Mouse (Mus musculus) lung, adult 18-20 months (tissue): ENCODE results near the gene Taf3.

Source experiments
- DNase-seq, 2 experiments: peaks; one replicate each; pipeline ENCODE4 v3.0.0; 2022; ENCODE audit warnings: mixed read lengths in 2 of 2

Taf3 gene

DNA sequence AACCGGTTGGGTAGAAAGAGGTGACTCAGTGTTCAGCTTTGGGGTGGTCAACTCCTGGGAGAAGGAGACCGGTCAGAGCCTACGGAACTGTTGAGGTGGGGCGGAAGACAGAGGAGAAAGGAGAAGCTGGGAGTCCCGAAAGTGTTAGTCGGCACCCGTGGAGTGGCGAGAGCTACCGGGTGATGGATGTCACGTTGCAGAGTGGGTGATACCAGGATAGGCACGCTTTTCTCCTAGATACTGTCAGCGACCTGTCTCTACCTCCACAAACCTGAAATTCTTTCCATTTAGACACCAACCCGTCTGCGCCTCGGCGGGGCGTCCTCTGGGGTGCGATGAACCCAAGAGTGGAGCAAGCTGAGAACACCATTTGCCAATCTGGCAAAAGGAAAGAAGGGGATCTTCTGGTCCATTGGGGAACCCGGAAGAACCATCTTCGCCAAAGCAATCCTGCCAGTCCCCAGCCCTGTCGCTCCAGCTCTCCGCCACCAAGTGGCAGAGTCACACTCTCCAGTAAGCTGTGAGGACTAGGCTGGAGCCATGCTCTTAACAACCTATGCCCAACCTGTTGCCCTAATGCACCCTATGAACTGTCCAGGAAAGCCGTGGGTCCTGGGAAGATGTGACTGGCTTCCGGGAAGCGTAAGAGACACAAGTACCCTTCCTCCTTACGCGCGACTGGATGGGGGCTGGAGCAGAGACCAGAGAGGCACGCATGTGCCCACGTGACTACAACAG, 159.3 kb downstream of the Taf3 start, which contains the start of gene 9230102O04Rik:
Gene 9230102O04Rik (minus strand): TSS at position 628 of the 738 bp plus-strand sequence.
- no peak for DNase-seq

DNA sequence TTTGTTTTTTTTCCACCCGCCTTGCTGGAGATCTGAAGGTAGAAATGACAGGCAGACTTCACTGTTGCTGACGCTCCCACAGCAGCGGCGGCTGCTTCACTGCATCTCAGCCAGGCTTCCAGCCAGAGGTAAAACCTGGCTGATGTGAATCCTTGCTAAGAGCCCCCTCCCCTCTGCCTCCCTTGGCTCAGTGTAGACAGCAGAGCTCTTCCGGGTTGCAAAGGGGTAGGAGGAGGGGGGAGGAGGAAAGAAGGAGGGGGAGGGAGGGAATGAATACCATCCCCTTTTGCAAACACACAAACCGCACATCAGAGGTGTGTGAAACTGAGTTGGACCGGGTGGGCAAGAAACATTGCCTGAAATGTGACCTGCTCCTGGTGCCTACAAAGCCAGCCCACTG, 160.8 kb downstream of the Taf3 start:
- no peak for DNase-seq

DNA sequence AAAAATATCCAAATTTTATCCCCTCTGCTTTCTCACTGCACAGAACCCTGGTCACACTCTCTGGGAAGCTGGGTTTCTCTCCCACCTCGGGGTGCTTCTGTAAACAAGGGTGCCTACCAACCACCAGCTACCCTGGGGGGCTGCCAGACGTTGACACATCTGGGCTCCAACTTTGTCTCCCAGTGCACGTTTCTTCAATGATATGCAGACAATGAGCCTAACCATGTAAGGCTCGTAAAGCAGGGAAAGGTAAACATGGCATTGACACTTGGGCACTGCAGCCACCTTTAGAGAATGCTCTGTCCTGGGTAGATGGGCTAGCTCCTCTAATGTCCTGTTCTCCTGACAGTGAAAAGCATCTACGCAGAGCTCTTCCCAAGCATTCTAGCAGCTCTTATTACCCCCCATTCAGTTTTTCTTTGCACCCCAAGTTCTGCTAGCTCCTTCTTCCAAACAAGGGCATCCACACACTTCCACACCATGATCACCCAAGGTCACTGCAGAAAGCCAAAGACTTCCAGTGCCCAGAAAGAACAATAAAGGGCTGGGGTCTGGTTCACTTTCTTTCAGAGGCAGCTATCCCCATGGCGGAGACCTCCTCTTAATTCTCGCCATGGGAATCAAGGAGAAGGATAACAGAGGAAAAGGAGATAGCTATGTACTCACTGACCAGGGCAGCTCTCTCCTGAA, 161.3 kb downstream of the Taf3 start:
- DNase-seq, result no peak

DNA sequence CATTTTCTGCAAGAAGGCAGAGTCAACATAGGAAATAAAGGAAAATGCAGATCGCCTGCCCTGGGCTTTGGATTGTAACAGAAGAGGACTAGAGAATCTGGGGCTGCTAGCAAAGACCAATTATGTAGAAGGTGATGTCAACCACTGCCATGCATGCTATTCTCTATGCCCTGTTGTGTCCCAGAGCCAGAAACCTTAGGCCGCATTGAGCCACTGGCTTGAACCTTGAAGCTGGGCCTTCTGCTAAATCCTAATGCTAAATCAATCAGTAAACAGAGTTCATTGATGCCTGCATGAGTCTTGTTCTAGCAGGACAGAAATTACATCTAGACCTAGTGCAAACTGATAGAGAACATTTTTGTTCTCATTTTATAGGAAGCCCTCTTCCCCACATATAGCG, 162.4 kb downstream of the Taf3 start:
- no peak for DNase-seq

DNA sequence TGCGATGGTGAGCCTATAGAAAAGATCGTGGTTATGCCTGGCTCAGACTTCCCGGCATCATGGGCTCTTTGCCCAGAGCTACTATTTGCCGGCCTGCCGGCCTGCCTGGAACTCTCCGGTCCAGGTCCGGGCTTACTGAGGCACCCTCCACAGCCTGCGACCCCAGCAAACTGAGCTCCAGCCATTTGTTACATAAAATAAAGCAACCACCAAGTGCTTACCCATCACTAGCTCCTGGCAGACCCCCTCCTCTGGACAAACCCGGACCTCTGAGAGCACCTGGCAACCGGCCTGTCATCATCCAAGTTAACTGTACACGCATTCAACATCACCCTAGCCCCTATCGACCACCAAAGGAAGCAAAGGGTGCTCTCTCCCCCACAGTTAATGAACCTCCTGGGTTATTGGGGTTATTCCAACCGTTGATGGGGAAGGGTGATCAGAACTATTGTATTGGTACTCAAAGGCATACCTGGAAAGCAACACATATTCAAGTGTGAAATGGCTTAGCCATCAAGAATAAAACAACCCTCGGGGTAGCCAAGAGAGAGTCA, 163.1 kb downstream of the Taf3 start:
- no peak for DNase-seq

DNA sequence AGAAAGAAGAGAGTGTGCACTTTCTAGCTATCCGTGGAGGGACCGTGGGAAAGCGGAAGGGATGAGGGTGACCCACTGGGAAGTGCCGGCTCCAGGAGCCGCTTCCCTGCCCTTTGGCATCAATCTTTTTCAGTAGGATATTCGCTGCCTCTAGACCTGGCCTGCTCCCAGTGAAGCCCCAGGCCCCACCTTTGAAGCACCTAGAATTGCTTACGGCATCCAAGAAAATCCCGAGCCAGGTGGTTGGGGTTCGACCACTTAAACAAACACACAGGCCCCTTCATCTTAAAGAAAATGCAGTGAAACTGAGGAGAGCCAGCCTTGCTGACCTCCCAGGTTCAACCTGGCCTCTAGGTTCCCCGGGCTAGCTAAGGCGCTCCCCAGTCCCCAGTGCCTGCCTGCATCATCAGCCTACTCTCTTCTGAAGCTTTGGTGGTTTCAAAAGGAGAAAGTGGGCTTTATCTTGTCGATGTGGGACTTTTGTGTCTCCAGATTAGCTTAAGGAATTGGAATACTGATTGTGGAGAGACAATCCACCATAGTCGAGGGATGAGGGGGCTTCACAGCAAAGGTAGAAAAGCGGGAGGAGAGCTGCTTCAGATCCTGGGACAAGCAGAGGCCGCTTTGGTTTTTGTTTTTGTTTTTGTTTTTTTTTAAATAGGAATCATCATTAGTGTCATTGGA, 163.7 kb downstream of the Taf3 start:
- DNase-seq, result no peak

DNA sequence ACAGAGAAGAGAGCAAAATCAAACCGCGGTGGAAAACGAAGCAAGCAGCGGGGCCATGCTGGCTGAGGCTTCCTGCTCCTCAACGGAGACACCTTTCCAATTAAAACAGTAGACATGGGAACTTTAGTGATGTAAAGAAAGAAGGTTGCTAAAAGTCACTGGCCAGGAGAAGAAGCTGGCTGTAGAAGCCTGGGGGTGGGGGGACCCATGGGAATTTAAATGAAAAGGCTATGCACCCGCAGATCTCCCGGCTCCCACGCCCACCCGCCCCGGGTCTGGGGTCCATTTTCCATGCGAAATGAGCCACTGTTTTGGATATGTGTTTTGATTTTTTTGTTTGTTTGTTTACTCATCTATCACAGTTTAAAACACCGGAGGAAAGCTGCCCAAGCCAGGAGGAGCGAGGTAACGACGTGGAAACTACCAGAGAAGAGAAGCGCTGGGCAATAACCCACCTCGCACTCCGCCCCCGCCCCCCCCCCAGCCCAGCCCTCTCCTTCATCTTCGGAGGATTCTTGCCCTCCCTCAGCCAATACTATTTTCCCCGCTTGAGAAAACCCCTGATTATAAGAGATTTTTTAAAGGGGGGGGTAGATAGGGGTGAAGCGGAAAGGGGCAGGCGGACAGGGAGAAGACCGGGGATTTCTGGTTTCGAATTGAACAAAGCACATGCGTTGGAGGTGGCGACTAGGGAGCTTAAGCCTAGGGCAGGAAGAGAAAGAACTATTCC, 164.4 kb downstream of the Taf3 start:
- DNase-seq, result no peak

DNA sequence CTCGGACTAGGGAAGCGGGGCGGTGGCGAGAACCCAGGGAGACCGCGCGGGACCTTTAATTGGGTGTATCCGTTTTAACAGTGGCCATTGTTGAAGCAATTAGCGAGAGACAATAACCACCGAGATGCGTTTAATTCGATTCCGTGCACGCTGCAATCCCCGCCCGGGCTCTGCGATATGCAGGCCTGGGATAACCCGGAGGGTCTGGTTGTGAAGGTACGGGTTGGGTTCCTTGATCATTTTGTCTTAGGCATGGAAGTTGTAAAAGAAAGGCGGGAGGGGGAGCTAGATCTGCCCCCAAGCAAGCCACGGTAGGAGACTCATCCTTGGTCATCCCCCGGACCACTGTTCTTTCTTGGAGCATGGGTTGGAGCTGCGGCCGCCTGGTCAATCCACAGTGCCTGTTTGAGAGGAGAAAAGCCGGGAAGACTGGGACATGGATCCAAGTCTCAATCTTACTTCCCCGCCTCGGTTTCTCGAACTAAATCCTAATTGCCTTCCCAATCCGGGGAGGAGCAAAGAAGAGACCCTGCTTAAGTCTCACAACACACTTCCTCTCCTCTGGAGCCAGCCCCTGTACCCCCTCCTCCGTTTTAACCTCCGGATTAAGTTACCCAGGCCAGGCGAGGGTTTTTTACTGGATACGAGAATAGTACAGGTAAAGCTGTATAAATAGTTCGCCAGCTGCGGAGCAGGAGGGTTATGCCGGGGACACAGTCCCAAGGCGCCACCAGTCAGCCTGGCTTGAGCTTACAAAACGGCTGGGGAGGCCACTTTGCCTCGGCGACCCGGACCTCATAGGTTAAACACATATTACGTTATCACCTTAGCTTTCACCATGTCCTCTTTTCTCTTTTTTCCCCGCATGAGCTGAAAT, 165.2 kb downstream of the Taf3 start:
- no peak for DNase-seq

DNA sequence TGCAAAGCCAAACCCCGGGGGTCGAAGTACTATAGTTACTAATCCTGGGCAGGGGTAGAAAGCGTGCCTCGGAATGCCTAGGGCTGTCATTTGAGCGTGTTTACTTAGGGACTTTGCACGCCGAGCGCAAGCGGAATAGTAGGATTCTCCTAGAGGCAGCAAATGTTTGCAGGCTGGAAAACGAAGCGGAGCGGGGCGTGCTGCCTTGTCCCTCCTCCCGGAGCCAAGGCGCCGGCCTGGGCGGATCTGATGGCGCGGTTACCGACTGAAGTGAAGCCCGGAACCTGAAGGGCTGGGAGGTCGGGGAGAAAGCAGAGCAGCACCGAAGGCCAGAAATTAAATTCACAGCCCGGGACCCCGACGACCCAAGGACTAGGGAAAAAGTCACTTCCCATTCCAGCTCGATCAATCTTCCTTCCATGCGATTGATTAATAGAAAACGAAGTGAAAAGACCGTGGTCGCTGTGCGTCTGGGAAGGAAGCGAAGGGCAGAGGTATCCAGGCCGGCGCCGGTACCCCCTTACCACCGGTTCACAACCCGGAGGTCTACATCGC, 165.9 kb downstream of the Taf3 start:
- no peak for DNase-seq

DNA sequence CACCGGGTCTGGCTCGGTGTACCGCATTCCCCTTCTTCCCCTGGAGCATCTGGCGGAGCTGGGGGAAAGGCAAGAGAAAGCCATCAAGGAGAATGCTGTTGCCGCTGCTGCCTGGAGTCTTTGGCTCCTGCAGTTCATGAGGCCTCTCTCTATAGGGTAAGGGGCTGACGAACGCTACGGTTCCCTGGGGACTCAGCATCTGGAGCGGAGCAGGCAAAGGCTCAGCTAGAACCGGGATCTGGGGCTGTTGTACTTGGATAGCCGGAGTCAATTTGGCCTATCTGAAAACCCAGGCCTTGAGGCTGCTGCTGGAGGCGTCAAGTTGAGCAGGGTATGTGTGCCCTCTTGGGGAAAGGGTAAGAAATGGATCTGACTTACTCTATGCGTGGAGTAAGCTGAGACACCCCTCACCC, 166.8 kb downstream of the Taf3 start:
- DNase-seq, result no peak

DNA sequence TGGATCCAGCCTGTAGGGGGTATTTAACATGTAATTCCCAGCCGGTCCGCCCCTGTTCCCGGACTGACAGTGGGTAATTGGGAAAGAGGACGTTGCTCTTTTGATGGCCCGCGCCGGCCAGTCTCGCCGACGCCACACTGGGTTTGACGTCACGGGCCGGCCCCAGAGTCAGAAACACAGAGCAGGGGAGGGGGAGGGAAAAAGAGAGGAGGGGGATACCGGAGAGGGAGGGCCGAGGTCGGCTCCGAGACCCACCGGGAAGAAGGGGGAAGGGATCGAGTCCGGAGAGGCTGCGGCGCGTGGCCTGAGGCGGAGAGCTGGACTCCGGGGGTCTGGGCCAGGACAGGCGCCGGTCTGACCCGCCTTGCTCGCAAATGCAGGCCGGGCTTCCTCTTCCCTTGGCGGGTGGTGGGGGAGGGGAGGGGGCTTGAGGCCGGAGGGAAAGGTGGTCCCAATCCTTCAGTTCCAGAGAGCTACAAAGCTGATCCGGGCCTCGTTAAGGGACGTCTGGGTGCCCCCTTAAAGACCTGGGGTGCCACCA, 167.3 kb downstream of the Taf3 start, which contains the start of gene 4930412O13Rik:
Gene 4930412O13Rik (plus strand): TSS at position 202 of the 541 bp plus-strand sequence.
- DNase-seq, result no peak

DNA sequence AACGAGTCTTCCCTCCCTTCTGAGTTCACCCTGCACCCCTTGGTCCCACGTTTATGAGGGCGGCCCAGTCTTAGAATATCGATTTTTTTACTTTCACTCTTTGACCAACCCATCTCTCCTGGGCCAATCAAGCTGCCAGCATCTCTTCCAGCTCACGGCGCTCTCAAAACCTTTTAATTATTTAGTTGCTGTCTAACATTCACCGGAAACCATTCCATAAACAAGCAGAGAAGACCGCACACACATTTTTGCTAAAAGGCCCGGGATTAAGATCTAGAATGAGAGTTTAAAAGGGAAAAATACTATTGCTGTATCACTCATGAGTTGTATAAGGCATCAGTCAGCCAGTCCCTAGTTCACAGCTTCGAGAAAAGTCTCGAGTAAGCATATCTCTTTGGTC, 168.1 kb downstream of the Taf3 start:
- no peak for DNase-seq

DNA sequence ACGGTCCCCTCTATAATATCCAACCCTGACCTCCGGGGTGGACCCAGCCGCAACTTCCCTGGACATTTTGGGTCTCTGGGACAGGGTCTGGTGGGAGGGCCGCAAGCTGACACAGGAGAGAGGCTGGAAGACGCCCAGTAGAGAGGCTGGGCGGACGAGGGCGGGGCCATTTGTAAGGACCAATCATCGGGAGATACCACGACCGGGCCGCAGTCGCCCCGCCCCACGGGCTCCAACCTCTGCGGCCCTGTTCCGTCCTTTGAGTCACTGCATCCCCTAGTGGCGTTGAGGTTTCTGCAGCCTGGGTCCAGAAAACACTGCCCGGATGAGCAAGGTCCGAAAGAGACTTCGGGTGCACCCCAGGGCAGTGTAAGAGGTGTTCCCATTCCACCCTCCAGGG, 168.9 kb downstream of the Taf3 start:
- DNase-seq, result peak; percentile 92 to 93

DNA sequence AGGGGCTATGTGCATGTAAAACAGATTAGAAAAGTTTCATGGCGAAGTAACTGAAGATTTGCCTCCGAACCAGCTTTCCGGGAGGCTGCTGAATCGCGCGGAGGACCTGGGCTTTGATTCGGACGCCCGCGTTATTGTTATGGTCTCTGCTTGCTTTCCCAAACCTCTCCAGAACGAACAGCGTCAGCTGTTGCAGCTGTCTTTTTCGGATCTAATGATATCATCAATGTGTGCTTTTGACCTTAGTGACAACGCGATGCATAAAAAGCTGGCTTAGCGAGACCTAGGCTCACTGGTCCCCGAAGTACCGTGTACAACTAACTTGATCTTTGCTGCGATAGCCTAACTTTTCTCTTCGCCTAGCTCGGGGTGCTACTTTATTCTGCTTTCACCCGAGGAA, 169.3 kb downstream of the Taf3 start:
- DNase-seq, result no peak

DNA sequence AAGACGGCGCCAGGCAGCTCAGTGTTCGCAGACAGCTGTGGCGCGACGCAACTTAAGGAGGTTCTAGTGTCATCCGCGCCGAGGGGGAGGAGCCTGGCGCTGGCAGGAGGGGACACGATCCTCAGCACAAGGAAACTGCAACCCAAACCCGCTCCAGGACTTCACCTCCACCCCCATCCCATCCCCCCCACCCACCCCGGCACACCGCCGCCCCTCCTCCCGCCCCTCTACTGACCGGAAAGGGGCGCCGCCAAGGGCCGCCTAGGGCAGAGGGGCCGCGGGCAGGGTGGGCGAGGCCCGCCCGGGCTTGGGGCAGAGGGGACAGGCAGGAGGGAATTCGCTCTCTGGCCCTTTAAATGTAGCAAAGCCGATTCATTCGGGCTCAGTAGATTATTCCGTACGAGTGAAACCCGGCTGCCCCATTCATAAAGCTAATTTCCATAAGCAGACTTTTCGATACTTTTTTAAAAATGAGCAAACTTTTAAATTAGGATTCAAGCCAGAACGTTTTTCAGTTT, 169.8 kb downstream of the Taf3 start:
- peak; percentile 70 to 75 for DNase-seq

DNA sequence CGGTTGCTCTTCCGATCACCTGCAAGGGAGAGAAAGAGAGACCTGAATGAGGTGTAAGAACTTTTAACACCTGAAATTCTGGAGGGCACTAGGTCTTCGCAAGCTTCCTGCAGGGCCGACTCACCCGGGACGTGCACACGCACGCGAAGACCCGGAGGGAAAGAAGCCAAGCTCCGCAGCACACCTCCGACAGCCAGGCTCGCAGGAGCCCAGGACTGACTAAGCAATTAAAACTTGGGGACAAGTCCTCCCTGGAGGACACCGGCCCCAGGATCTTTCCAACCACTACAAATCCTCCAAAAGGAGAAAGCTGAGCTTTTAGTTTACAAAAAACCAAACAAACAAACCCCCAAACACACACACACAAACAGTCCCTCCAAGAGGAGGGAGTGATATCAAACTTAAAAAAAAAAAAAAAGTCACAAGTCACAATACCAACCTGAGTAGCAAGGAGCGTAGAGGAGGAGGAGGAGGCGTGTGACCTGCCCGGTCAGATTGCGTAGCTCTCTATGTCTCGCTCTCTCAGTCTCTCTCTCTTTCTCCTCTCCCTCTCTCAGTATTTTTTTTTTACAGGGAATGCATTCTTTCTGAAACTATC, 170.3 kb downstream of the Taf3 start:
- DNase-seq, result no peak

DNA sequence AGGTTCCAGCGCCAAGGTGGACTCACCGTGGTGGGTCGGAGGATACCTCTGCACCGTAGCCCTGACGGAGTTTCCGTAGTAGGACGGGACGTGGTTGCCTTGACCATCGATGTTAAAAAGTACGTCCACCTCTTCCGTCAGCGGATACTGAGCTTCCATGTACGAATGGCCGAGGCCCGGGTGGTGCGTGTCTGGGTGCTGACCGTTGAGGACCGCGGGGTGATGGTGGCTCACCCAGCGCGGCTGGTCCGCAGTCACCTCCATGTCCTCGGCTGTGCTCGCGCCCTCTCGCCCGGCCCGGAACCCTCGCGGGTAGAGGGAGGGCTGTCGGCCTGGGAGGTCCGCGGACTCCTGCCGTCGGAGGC, 171.1 kb downstream of the Taf3 start:
- DNase-seq, result no peak

DNA sequence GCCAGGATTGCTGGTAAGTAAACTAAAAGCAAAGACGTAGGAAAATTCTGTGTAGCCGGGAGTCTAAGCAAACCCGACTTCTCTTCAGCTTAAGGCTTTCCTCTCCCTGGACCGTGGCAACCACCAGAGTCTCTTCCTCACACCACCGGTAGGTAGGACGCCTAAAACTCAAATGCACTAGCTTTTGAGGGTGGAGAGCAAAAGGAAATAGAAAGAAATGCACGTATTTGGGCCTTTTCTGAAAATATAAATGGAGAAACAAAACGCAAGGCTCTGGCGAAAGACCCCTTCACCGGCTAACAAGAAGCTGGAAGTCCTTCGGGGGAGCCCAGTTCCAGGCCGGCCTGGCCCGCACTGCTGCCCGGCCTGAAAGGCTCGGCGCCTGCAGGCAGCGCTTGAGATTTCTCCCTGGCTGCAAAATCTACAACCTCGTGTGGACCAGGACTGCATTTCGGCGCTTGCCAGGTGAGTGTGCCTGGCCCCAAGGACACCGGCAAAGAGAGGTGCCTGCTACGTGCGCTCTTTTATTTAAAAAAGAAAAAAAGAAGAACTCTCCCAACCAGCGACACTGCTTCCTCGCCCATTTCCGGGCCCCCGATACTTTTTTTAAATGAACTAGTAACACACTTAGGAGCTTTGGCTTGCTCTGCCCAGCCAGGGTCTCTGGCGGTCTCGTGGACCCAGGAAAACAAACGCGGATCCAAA, 171.6 kb downstream of the Taf3 start:
- no peak for DNase-seq

DNA sequence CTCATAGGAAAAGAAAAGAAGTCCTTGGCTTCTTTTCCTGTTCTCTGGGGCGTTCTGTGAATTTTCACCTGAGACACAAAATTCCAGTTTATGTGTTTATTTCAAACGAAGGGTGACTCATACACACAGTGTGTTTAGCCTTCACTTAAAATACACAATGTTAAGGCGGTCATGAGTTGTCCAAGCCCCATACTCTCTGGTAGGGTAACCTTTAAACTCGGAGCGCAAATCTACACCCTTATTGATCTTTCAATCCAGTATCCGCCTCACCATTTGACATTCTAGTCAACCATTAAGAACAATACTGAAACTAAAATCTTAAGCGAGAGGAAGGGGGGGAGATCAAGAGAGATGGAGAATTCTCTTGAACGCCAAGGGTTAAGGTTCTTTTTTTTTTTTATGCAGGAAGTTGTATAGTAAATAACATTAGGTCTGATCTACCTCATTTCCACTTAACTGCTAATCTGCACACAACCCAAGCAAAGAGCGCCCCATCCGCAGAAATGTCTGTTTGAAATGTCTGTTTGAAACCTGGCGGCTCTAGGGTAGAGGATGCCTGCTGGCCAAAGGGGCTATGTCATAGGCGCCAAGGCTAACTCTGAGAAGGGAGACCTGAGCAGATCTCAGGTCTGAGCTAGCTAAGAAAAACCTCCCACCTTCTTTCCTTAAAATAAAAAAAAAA, 172.6 kb downstream of the Taf3 start:
- no peak for DNase-seq
